Mouse (Mus musculus) urinary bladder, postnatal 36 days (tissue): ENCODE measurements at regions not wholly inside any gene's neighbourhood (a gene's known extent, or its start where the extent isn't known, plus 50 kb on each side); places are given as distances from the start of the nearest gene placed in this dataset.

Experiments used
- DNase-seq, 2 experiments: peaks; one replicate each; pipeline ENCODE4 v3.0.0; 2022; ENCODE audit warnings: low spot score in 2 of 2, mixed read lengths in 1 of 2

- DNase-seq: no peak
These were observed 333.0 kb downstream of the Etaa1 start for GRCm38 (mm10) chr11:17620462-17621248.

- no peak for DNase-seq
These were observed 324.0 kb downstream of the Etaa1 start for GRCm38 (mm10) chr11:17629541-17630171.

DNA sequence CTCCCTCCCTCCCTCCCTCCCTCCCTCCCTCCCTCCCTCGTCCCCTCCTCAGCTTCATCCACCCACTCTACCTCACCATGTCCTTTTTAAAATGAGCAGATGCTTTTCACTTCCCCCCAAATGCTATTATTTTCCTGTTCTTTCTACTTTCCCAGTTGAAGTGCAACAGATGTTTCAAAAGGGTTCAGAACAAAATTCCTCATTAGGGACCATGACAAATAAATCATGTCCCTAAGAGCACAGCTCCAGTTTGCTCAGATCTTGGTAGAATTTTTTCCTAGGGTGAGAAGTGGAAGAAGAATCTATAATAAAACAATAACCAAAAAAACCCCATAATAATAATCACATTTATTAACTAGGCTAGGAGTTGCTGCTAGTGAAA is 323.5 kb downstream of the Etaa1 start:
- DNase-seq: no peak

- no peak for DNase-seq
These were observed 316.5 kb downstream of the Etaa1 start for GRCm38 (mm10) chr11:17637158-17637557.

DNA sequence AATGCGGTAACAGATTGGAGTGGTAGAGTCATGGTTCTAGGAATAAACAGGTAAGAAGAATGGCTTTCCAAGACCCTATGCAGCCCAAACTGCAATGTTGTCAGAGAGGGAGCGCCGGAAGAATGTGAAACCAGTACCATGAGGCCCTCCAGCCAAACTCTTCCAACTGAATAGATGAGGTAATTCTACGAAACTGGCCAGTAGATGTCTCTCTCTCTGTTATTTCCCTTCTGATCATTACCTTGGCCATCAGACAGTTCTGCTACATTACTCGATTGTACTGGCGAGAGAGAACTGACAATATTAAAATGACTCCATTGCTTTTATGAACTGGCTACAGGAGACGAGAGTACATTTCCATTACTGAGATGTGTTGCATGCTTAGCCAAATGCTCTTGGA is 313.8 kb downstream of the Etaa1 start:
- no peak for DNase-seq

DNA sequence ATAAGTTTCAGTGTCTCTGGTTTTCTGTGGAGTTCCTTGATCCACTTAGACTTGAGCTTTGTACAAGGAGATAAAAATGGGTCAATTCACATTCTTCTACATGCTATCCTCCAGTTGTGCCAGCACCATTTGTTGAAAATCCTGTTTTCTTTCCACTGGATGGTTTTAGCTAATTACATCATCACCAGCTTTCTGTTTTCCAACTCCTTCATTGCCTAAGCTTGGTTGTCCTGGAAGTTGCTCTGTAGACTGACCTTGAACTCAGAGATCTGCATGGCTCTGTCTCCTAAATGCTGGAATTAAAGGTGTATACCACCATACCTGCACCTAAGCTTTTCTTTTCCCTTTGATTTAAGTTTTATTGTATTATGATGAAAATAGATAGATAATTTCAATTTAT is 306.2 kb downstream of the Etaa1 start:
- no peak for DNase-seq

GRCm38 (mm10) chr11:17651389-17652156 is 302.1 kb downstream of the Etaa1 start:
- no peak for DNase-seq

DNA sequence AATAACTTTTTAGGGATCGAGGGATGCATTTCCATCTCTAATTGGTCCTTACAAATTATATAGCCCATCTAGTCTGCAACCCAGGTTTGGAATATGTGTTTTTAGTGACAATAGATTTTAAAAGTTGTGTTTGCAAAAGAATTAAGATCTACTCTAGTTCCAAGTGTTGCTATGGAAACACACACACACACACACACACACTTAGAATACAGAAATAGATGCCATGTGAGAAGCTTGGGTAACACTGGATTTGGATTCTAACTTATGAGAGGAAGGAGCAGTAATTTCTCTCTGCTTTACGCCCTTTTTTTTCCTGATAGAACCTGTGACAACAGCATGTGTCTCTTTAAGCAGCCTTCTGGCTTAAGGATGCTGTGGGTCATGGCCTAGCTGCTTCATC is 297.8 kb downstream of the Etaa1 start:
- DNase-seq: no peak

DNA sequence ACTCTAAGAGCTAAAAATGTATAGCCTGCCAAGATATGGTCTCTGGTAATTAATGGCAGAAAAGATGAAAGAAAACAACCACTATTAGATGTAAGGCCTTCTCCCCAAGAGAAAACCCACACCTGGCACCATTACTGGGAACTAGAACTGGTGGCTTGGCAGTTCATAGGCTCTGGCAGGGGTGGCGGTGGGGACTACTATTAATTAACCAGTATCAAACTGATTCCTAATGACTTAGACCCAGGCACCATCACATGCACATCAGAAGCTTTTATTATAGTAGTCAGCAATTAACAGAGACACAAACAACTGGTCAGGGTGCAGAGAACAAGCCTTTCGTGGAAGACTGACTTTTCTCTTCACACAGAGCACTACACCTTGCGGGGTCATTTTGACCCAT is 296.0 kb downstream of the Etaa1 start:
- DNase-seq: no peak

- DNase-seq: no peak
These were observed 295.4 kb downstream of the Etaa1 start for GRCm38 (mm10) chr11:17658289-17658688.

DNA sequence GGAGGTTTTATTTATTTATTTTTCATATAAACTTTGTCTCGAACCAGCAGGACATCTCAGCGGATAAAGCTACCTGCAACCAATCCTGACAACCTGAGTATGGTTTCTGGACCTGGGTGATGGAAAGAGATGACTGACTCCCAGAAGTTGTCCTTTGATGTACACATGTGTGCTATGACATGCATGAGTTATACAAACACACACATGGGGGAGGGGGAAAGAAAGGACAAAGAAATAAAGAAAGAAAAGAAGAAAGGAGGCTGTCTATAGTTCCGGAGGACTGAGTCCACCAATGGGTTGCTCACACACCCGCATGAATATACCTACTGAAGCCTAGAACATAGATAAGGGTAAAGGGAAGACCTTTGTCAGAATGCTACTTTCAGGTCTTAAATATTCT is 295.0 kb downstream of the Etaa1 start:
- no peak for DNase-seq

GRCm38 (mm10) chr11:17663893-17664292 is 289.8 kb downstream of the Etaa1 start:
- peak in 1 of 2 experiments; percentile 56 for DNase-seq

- no peak for DNase-seq
These were observed 287.8 kb downstream of the Etaa1 start for GRCm38 (mm10) chr11:17665624-17666552.

GRCm38 (mm10) chr11:17680998-17681397 is 272.7 kb downstream of the Etaa1 start:
- no peak for DNase-seq

GRCm38 (mm10) chr11:17685711-17686113 is 268.0 kb downstream of the Etaa1 start:
- DNase-seq: peak; percentile 30 to 60

- DNase-seq: no peak
These were observed 266.9 kb downstream of the Etaa1 start for GRCm38 (mm10) chr11:17686806-17687205.

DNA sequence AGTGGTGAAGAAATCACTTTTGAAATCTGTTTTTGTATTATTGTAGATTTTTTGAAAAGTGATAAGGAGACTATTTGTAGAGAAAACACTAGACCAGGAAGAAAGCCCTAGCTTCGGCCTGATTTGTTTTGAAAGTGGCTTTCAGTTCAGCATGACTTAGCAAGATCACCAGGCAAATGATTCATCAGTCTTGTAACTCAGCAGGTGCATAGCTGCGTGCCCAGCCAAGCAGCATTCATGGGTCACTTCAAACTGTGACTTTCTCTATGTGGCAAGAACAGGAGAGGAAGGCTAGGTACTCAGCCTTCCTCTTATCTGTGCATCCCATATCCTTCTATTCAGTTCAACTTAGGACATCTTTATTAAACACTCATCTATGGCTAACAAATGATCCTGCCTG is 259.5 kb downstream of the Etaa1 start:
- DNase-seq: peak in 1 of 2 experiments; percentile 26

- no peak for DNase-seq
These were observed 244.9 kb downstream of the Etaa1 start for GRCm38 (mm10) chr11:17708769-17709168.

- DNase-seq: no peak
These were observed 231.6 kb downstream of the Etaa1 start for GRCm38 (mm10) chr11:17722051-17722450.

GRCm38 (mm10) chr11:17727258-17728034 is 226.2 kb downstream of the Etaa1 start:
- peak in 1 of 2 experiments; percentile 2 for DNase-seq

GRCm38 (mm10) chr11:17733075-17733474 is 220.6 kb downstream of the Etaa1 start:
- DNase-seq: no peak
